Mouse (Mus musculus) heart, embryonic 14.5 days (tissue): ENCODE results near the gene Olfr51. TPM values are rescaled to one million over a fixed set of nuclear protein-coding genes. Genes with fewer than 3 reads are reported as not detected.
A peak's percentile ranks its signal among the peaks of the same experiment; 100 is the strongest.
"Not testable (repeated sequence)": the region's sequence is repeated elsewhere in the genome, so short reads cannot be mapped to it uniquely, and the experiment has no call there.

Experiments
- ATAC-seq: fragments of 200-750 bp; cut with Nextera tagmentation; 2 replicates; pipeline ENCODE4 v1.8.0; 2017; ENCODE audit warnings: low read depth, moderate TSS enrichment; ENCODE audit not compliant: insufficient number of reproducible peaks, insufficient read depth, low FRiP score
- H3K27ac ChIP-seq, 2 experiments: fragments of 200-500 bp in 1 of 2; fragments of 300-500 bp in 1 of 2; sonication (generic) in 1 of 2; replicated peaks in 1 of 2; 2 replicates each; pipeline ENCODE4 v1.5.1; 2012 to 2014; ENCODE audit warnings: low read depth in 2 of 2, low read length in 2 of 2, control low read depth in 1 of 2, mild to moderate bottlenecking in 1 of 2, mixed read lengths in 1 of 2; ENCODE audit not compliant: control insufficient read depth in 1 of 2, insufficient read depth in 1 of 2
- H3K27me3 ChIP-seq: fragments of 300-500 bp; sonication (generic); 2 replicates; pipeline ENCODE4 v1.6.1; 2014; ENCODE audit warnings: mild to moderate bottlenecking, low read length, control low read depth; ENCODE audit not compliant: control insufficient read depth, insufficient read depth
- H3K36me3 ChIP-seq: fragments of 300-500 bp; sonication (generic); 2 replicates; pipeline ENCODE4 v1.6.1; 2014; ENCODE audit warnings: mild to moderate bottlenecking, control low read depth, low read length, mixed read lengths; ENCODE audit not compliant: control insufficient read depth, insufficient read depth
- H3K4me1 ChIP-seq, 2 experiments: fragments of 200-500 bp in 1 of 2; fragments of 300-500 bp in 1 of 2; sonication (generic) in 1 of 2; 2 replicates each; pipeline ENCODE4 v1.6.1; 2012 to 2014; ENCODE audit warnings: low read length in 2 of 2, control low read depth in 1 of 2, mixed read lengths in 1 of 2; ENCODE audit not compliant: control insufficient read depth in 2 of 2, insufficient read depth in 2 of 2
- H3K4me2 ChIP-seq: fragments of 300-500 bp; sonication (generic); 2 replicates; pipeline ENCODE4 v1.6.1; 2014; ENCODE audit warnings: mild to moderate bottlenecking, low read length
- H3K4me3 ChIP-seq, 2 experiments: fragments of 200-500 bp in 1 of 2; fragments of 300-500 bp in 1 of 2; sonication (generic) in 1 of 2; 2 replicates each; pipeline ENCODE4 v1.5.1; 2012 to 2014; ENCODE audit warnings: low read length in 2 of 2, mild to moderate bottlenecking in 2 of 2, control low read depth in 1 of 2, low read depth in 1 of 2, moderate library complexity in 1 of 2; ENCODE audit not compliant: control insufficient read depth in 1 of 2, insufficient read depth in 1 of 2
- H3K9ac ChIP-seq: fragments of 300-500 bp; sonication (generic); 2 replicates; pipeline ENCODE4 v1.6.1; 2014; ENCODE audit warnings: mild to moderate bottlenecking, low read length
- H3K9me3 ChIP-seq: fragments of 300-500 bp; sonication (generic); 2 replicates; pipeline ENCODE4 v1.6.1; 2016; ENCODE audit warnings: low read length, control low read depth; ENCODE audit not compliant: control insufficient read depth
- WGBS: fragments of 180-500 bp; shearing (Covaris S2); extraction: QIAGEN DNeasy Blood & Tissue Kit; methylation state at CpG from one replicate; pipeline ENCODE4 v1.1.7; 2014; 5-methylcytosine and 5-hydroxymethylcytosine counted together
- polyA plus RNA-seq: library from polyadenylated mRNA; unstranded; fragments of >200 nt; fragmentation: Nextera tagmentation; extraction: Ambion mirVana; gene quantifications from 2 replicates; pipeline ENCODE4 v1.2.1, GENCODE M21; 2014

Gene Olfr51
- polyA plus RNA-seq, 1 experiment from 2014 or later: not detected

- not testable (repeated sequence) for ATAC-seq, H3K27me3 ChIP-seq, H3K4me2 ChIP-seq, H3K27ac ChIP-seq, H3K4me3 ChIP-seq, H3K4me1 ChIP-seq, H3K9ac ChIP-seq, H3K36me3 ChIP-seq, H3K9me3 ChIP-seq
- whole genome bisulfite sequencing: 79% methylated on average over 3 of the region's 3 CpGs
Measured at GRCm38 (mm10) chr11:51047809-51048208, 44.4 kb downstream of the Olfr51 start, which contains the start of gene Olfr1375. Gene Olfr1375 (plus strand): TSS chr11:51048109.

- Histone ChIP-seq H3K4me2 (no peak overlapping the region), H3K36me3 (no peaks in the 10 kb centered on the region), H3K27ac (no peak overlapping the region), H3K27me3 (no peaks in the 10 kb centered on the region), H3K9me3 (no peaks in the 10 kb centered on the region), H3K4me3 (no peak overlapping the region), H3K4me1 (no peaks in the 10 kb centered on the region), H3K9ac (no peak overlapping the region)
- 43% methylated on average over 2 of the region's 2 CpGs for WGBS
- ATAC-seq: no peak
Measured at GRCm38 (mm10) chr11:51051678-51052077, 48.3 kb downstream of the Olfr51 start.

- ATAC-seq: no peak
- Histone ChIP-seq H3K4me1 (no peaks in the 10 kb centered on the region), H3K9me3 (no peaks in the 10 kb centered on the region), H3K9ac (no peak overlapping the region), H3K27ac (no peak overlapping the region), H3K4me3 (no peak overlapping the region), H3K36me3 (no peaks in the 10 kb centered on the region), H3K27me3 (no peaks in the 10 kb centered on the region), H3K4me2 (no peak overlapping the region)
- 38% methylated on average over 3 of the region's 3 CpGs for WGBS
Measured at GRCm38 (mm10) chr11:51053230-51053629, 49.8 kb downstream of the Olfr51 start.

DNA sequence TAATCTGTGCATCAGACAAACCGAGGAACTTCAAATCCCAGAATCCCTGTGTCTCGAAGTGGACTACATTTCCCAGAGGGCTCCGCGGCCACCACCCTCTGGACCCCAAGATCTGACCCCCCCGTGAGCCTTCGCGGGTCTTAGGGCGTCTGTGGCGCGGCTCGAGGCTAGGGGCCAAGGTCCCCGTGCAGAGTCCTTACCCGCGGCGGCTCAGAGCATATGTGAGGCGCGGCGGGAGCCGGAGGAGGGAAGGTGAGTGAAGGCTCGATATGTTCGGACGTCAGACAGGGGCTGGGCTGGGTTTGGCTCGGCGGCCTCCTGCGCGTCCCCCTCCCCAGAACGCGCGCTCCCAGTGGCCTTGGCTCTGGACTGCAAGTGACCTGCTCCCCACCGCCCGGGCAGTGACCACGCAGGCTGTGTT is 55.8 kb downstream of the Olfr51 start, which contains the start of gene Zfp354a:
Gene Zfp354a (plus strand): TSS at position 107 of the 421 bp plus-strand sequence.
- peak within 1 kb of the TSS; percentile 50 to 53; a peak in 2 of 4 replicates for H3K27ac ChIP-seq
- WGBS: under 1% methylated on average over 32 of the region's 32 CpGs
- ATAC-seq: peak; percentile 87

More for the DNA sequence above, 55.8 kb downstream of the Olfr51 start, which contains the start of gene Zfp354a:
- Histone ChIP-seq H3K36me3 (peaks cover 30% of the 10 kb centered on the region), H3K4me2 (peak within 1 kb of the TSS; percentile 89), H3K4me1 (peaks cover 5 to 6% of the 10 kb centered on the region in 2 experiments; a peak in 2 of 4 replicates), H3K9ac (peak within 1 kb of the TSS; percentile 86), H3K4me3 (peak within 1 kb of the TSS; percentile 84 to 85), H3K27me3 (no peaks in the 10 kb centered on the region), H3K9me3 (no peaks in the 10 kb centered on the region)

Other genes starting within 250 kb of the Olfr51 start
- 14.1 and 17.5 TPM in 2 replicates for gene Zfp354c, start 175.9 kb upstream of the Olfr51 start, polyA plus RNA-seq
- gene Zfp879, start 162.0 kb upstream of the Olfr51 start, polyA plus RNA-seq: 0.35 and 0.55 TPM in 2 replicates
- gene Grm6, start 152.9 kb upstream of the Olfr51 start, polyA plus RNA-seq: 0.08 and 0.15 TPM in 2 replicates
- 2.7 and 3.1 TPM in 2 replicates for gene Zfp454, start 115.9 kb upstream of the Olfr51 start, polyA plus RNA-seq
- 7.0 and 7.8 TPM in 2 replicates for gene Zfp2, start 87.4 kb upstream of the Olfr51 start, polyA plus RNA-seq
- 0.77 TPM in 2 replicates for gene Zfp354b, start 72.0 kb upstream of the Olfr51 start, polyA plus RNA-seq
- not detected in 2 replicates for gene 4933414I15Rik, start 59.8 kb upstream of the Olfr51 start, polyA plus RNA-seq
- gene Prop1, start 49.8 kb upstream of the Olfr51 start, polyA plus RNA-seq: not detected in 2 replicates
- not detected in 2 replicates for gene Olfr1378, start 37.1 kb upstream of the Olfr51 start, polyA plus RNA-seq
- gene Olfr1377, start 21.6 kb upstream of the Olfr51 start, polyA plus RNA-seq: not detected in 2 replicates
- gene Olfr54, start 10.6 kb downstream of the Olfr51 start, polyA plus RNA-seq: not detected in 2 replicates
- not detected in 2 replicates for gene Olfr1375, start 44.5 kb downstream of the Olfr51 start, polyA plus RNA-seq
- gene Zfp354a, start 55.7 kb downstream of the Olfr51 start, polyA plus RNA-seq: 4.9 and 5.0 TPM in 2 replicates
- gene Gm12569, start 216.9 kb downstream of the Olfr51 start, polyA plus RNA-seq: not detected in 2 replicates